Mouse (Mus musculus): ENCODE results near the gene Pgghg.

The Pgghg gene

DNA sequence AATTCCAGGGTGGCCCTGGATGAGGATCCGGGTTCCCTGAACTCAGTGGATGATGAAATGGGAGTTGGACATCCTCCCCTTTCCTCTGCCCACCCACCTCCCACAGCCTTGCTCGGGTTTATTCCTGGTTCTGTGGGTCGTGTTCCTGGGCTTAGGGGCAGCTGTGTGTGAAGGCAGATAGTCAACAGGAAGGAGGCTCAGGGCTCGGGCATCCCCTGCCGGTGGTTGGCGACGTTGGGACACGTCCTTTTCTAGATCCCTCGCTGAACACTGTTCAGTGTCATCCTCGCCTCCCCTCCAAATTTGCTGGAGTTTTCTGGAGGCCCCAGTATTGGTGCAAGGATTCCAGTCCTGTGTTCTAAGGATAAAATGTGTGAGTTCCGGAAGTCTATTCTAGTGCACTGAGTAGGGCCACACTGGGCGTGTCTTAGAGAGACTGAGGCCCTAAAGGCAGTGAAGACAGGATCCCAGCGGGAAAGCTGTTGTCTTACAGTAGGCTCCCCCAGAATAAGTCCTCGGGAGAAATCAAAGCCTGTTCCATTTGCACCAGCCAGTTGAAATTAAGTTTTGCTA is 50.0 kb downstream of the Pgghg start:
- no peak for DNase-seq

Data from lung, postnatal 14 days (tissue).